Mouse (Mus musculus) myocyte (in vitro differentiated cells): ENCODE measurements around the gene Adamtsl3.

Experiments used
- E2F4 ChIP-seq: IDR thresholded peaks from one replicate; pipeline ENCODE4 v1.6.1; 2011; ENCODE audit warnings: mild to moderate bottlenecking, control low read depth, moderate library complexity; ENCODE audit not compliant: insufficient read depth
- MAX ChIP-seq: IDR thresholded peaks from one replicate; pipeline ENCODE4 v1.6.1; 2011; ENCODE audit warnings: low read depth, mild to moderate bottlenecking, control low read depth
- MYOD1 ChIP-seq, 3 experiments: IDR thresholded peaks; one replicate each; pipeline ENCODE4 v1.6.1; 2011; ENCODE audit warnings: control low read depth in 2 of 3, low read depth in 2 of 3, mild to moderate bottlenecking in 2 of 3, moderate library complexity in 1 of 3; ENCODE audit not compliant: insufficient read length in 2 of 3, control insufficient read depth in 1 of 3
- MYOG ChIP-seq, 3 experiments: IDR thresholded peaks; one replicate each; pipeline ENCODE4 v1.6.1; 2011; ENCODE audit warnings: control low read depth in 2 of 3, low read depth in 2 of 3, mild to moderate bottlenecking in 2 of 3; ENCODE audit not compliant: insufficient read length in 2 of 3, control insufficient read depth in 1 of 3, insufficient read depth in 1 of 3
- POLR2A ChIP-seq: IDR thresholded peaks from one replicate; pipeline ENCODE4 v1.6.1; 2011; ENCODE audit warnings: low read depth, mild to moderate bottlenecking, control low read depth, moderate library complexity; ENCODE audit not compliant: insufficient read length
- POLR2AphosphoS2 ChIP-seq: IDR thresholded peaks from one replicate; pipeline ENCODE4 v1.6.1; 2011; ENCODE audit warnings: low read depth, control low read depth; ENCODE audit not compliant: insufficient read length
- REST ChIP-seq: IDR thresholded peaks from one replicate; pipeline ENCODE4 v1.6.1; 2011; ENCODE audit warnings: mild to moderate bottlenecking, control low read depth, moderate library complexity; ENCODE audit not compliant: insufficient read depth, insufficient read length
- TCF12 ChIP-seq: IDR thresholded peaks from one replicate; pipeline ENCODE4 v1.6.1; 2011; ENCODE audit warnings: mild to moderate bottlenecking, control low read depth; ENCODE audit not compliant: poor library complexity, insufficient read depth, severe bottlenecking
- USF1 ChIP-seq: IDR thresholded peaks from one replicate; pipeline ENCODE4 v1.6.1; 2011; ENCODE audit warnings: low read depth, mild to moderate bottlenecking, control low read depth, moderate library complexity

GRCm38 (mm10) chr7:82383536-82383848 lies 48.0 kb downstream of the Adamtsl3 start:
- TF ChIP-seq MYOG (IDR thresholded peaks at IDR 0.05; ENCODE audit: control insufficient read depth in 1 of 3, insufficient read depth in 1 of 3, insufficient read length in 2 of 3, low read depth in 2 of 3), result no peak
- TF ChIP-seq USF1, result no peak
- TF ChIP-seq POLR2A, result no peak
- TF ChIP-seq REST, result no peak
- no peak for TF ChIP-seq MYOD1 (IDR thresholded peaks at IDR 0.05; ENCODE audit: control insufficient read depth in 1 of 3, insufficient read length in 2 of 3, low read depth in 2 of 3)
- TF ChIP-seq TCF12, result no peak
- no peak for TF ChIP-seq POLR2AphosphoS2
- TF ChIP-seq MAX, result no peak
- TF ChIP-seq E2F4, result no peak
